Mouse (Mus musculus) megakaryocyte-erythroid progenitor cell, adult 5-6 weeks (primary cell): Measurements from ENCODE around the gene Stra8. TPM values are rescaled to one million over a fixed set of nuclear protein-coding genes. Genes with fewer than 3 reads are reported as not detected.

Experiments
- ATAC-seq: replicated peaks from 2 replicates; pipeline ENCODE4 v1.8.0; 2016; ENCODE audit warnings: mild to moderate bottlenecking, inconsistent platforms; ENCODE audit not compliant: severe bottlenecking, poor library complexity, low FRiP score, low TSS enrichment
- total RNA-seq, 2 experiments: library from RNA; stranded (forward) in 1 of 2; stranded (reverse) in 1 of 2; fragments of 200-1000, 215-1000 nt in 1 of 2; fragments of >200 nt in 1 of 2; fragmentation: Nextera tagmentation in 1 of 2; gene quantifications; 2 replicates each; pipeline ENCODE4 v1.2.3; 2014 to 2017

Stra8 gene
- not detected in 2 replicates for total RNA-seq (2014; fragmentation: Nextera tagmentation)
- not detected in 2 replicates for total RNA-seq (2017)

DNA sequence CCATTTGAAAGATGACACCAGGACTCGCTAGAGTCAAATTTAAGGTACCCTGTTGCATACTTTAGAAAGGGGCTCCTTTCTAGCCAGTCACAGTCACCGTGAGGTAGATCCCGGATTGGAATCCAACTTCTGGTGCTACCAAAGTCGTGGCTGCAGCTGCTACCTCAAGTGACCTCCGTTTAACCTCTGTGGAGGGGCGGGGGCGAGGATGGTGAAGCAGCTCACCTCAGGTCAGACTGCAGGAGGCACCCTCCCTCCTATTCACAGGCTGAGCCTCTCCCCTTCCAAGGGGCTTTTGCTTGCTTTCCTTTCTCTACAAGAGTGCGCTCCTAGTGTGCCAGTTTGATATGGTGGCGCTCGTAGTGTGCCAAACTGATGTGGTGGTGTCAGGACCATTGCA is at the start of gene Stra8:
TSS of gene Stra8 (plus strand) at position 208 of the 400 bp plus-strand sequence.
- no peak for ATAC-seq

DNA sequence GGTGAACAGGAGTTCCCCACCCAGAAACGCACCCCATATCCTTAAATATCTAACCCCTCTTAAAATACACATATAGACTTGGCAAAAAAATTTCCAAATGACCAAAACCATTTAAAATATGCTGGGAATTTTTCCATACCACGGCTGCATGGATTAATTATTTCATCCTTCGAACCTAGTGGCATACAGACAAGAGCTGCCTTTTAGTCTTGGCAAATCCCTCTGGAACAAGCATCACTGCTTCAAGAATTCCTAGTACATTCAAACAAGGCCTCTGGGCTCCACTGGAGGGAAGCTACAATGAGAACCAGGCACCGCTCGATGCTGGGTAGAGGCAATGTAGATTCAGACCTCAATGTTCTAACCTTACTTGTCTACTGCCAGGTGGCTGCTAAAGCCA is 49.2 kb upstream of the Stra8 start:
- ATAC-seq = no peak

DNA sequence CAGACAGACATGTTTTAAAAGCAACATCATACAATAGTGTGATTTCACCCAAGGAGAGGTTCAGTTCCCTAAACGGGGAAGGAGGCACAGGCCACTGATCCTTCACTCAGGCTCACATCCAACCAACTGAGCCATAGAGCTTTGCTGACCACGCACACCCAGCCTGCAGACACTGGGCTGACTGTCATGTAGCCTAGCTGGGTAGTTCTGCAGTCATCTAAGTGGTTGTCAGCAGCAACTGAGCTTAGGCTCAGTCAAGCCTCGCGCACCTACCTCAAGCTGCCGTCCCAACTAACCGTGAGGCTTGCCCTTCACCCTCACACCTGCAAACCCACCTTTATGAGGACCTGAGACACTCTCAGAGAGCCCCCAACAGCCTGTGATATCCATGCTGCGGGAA is 48.0 kb upstream of the Stra8 start:
- ATAC-seq = no peak

DNA sequence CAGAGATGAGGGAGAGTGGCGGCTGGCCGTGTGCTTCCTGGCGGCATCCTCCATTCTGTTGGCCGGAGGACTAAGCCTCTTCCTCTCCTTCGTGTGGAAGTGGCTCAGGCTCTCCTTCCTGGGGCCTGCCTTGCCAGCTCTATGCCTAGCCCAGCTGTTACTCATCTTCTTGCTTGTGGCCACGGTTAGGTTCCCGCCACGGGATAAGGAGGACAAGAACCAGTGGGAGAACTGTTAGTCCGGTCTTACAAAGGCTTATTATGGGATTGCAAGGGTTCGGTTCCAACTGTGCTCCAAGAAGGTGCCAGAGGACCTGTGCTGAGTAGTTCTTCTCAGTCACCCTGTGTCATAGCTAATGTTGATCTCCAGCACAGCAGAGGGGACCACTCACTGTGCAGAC is 47.1 kb upstream of the Stra8 start:
- ATAC-seq = no peak

DNA sequence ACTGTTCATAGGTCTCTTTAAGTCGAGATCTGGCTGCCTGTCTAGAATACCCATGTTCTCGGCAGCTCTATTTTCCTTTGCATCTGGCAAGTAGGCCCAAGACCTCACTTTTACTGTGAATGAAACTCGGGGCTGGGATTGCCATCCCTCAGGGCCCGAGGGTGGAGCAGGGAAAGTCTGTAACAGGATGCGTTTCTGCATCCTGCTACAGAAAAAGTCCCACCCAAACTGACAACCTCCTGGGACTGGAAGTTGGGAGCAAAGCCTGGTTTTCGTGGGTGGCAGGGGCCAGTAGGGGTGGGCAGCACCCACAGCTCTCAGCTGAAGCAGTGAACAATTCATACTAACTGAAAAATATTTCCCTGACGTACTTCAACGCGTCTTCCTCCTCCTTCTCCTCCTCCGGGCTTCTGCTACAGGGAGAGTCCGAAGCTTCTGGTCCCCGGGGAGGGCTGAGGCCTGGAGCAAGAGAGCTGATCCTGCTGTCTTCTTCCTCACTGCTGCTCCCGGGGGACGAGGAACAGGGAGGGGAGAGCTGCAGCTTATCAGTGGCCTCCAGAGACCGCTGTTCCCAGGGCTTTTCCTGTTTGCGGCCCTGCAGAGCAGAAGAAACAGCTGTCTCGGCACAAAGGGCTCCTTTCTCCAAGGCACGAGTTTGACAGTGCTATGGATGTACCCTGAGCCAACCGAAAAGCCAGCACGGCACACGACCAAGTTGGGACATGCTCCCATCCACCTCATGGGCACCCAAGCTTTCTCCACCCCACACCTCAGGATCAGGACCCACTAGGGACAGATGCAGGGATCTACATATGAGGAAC is 45.7 kb upstream of the Stra8 start:
- peak; percentile 8; the same call in 1 of the 2 replicates for ATAC-seq

DNA sequence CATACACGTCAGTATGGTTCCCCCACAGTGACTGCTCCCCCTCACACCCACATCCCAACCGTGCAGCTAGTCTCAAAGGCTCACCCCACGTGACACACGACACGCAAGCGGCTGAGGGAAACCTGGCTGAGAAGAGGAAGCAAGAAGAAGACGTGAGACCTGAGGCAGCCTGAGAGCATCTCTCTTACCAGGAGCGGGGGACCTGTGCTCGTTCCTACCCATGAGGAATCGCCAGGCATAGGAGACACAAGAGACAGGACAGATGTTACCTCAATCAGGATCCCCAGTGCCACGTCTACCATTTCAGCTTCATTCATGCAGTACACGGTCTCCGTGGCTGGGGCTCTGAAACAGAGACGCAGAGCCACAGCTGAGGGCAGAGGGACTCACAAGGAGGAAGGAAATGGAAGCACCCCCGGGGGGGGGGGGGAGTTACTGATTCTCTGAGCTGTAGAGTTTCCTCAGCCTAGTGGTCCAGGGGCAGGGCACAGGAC is 44.6 kb upstream of the Stra8 start:
- no peak for ATAC-seq

DNA sequence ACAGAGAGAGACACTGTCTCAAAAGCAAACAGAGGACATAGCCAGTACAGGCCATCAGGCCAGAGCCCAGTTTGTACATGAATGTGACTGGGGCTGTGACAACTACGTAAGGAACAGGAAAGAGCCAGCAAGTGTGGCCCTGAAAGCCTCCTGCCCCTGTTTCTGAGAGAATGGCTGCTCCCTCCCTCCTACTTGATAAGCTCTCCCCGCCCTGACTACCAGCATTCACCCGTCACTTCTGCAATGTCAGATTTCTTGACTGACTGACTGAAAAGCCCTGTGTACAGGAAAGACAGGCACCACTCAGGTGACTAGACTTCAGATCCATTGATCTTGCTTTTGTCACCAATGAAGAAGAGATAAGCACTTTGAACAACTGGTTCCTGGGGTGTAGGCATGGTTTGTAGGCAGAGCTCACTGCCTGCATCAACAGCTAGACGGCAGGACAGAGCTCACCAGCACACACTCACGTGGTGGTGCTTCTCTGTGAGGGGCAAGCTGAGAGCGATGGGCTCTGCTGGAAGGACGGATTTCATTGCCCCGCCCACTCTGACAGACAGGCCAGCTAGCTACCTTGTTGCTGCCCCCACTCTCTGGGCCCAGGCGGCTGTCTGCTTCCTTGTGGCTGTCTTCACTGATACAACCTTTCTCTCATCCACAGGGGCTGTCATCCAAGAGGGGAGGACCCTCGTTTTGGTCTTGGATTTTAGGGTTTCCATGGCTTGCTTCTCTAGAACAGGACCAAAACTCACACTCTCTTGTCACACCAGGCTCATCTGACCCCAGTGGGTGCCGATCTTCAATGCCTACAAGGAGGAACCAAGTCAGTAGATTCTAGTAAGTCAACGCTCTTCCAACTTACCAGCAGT is 43.8 kb upstream of the Stra8 start:
- ATAC-seq = peak; percentile 52

DNA sequence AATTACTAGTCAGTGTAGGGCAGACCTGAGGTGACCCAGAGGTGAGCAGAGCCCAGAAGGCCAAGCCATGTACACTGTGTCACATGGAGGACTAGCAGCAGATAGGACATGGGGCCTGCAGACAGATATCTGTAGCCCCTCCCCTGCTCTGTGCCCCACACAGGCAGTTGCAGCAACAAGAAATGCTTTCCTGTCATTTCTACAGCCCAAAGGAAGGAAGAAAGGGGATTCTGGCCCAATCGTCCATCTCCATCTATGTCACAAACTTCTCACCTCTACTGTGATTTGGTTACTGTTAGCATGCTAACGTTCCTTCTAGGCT is 43.2 kb upstream of the Stra8 start:
- peak; percentile 35; the same call in 1 of the 2 replicates for ATAC-seq

DNA sequence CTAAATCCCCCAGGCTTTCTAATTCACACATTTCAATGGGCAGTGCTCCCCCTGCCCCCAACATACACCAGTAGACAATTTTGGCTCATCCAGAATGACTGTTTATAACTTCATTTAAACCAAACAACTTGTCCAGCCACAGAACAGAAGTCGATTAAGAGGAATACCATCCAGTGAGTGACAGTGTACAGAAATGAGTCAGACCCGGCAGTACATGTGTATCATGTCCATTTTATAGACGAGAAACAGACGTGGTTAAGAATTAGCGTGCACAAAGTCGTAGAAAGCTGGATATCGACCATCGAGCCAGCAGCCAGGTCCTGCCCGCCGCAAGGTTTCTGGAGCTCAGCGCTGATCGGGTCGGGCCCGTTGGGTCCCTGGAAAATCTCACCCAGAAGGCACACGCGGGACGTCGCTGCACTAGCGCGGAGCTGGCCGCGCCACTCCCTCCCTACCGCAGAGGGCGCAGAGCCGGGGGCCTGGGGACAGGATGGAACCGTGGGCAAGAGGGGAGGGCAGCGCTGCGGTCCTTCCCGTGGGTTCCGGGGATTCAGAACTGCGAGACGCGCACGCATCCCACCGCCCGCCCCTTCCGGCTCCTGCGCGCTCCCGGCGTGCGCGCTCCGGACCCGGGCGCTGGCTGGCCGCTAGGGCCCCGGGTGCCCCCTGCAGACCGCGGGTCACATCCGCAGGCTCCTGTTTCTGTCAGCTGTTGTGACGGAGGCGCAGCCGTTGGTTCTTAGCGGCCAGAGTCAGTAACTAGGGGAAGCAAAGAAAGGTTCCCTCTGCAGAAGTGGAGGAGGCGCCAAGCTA is 42.2 kb upstream of the Stra8 start, which contains the start of gene Cyren:
TSS of gene Cyren (minus strand) at position 552 of the 813 bp plus-strand sequence.
- peak; percentile 63 for ATAC-seq

DNA sequence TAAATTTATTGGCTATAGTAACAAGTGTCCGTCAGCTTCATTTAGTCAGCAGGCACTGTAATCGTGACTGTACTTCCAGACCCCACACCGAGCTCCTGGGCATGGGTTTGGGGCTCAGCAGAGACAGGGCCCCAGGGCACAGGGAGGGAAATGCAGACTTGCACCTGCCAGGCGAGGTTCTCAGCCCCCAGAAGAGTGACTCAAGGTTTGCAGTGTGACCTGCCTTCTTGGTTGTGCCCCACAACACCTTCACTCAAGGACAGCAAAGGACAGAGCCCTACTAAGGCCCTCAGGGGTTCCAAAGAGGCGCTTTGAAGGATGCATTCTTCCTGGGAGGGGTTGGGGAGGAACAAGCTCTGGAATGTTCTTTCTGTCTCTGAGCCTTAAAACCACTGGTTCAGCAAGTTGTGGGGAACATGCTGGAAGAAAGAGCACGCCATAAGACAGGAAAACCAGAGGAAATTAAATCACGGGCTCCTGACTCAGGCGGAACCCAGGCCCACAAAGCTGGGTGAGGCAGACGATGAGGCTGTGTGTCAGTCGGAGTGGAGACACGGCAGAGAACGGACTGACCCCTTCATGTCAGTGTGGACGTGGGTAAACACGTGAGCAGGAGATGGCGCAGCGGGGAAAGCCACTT is 40.7 kb upstream of the Stra8 start:
- no peak for ATAC-seq

DNA sequence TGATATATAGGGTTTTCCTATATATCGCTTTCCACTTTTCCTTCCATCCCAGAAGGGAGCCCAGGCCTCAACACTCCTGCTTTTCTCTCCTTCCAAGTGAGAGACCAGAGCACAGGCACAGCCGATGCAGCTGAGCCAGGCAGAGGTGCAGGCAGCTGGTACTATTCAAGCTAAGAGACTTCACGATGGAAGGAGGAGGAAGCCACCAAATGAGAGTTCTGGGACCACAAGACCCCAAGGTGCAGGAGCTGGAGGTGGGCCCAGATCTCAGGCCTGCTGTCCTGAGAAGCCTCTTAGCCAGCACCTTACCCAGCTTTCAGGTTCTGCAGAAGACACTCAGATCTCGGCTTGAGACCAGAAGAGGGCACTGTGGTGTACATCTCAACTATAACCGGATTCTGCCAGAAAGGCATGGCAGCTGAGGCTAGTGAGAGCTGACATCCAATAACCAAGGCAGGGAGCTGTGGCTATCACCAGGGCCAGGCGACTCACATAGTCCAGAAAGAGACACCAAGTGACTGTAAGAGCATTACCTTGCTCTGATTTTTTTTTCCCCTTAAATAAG is 40.0 kb upstream of the Stra8 start:
- ATAC-seq = no peak

DNA sequence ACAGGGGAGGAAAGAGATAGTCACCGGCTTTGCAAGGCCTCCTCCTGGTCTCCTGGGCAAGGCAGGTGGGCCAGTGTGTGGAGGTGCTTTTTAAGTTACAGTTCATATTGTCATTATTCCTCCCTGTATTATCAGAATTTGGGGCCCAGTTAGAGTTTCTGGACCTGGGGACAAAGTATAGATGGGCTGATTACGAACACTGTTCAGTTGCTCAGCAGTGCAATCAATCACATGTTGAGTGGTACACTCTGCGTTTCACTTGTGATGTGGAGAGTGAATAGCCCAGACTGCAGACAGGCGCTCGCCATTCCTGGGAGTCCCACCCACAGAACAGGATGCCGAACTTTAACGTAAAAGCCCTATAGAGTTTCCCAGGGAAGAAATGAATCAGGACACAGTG is 35.2 kb upstream of the Stra8 start:
- ATAC-seq = no peak

DNA sequence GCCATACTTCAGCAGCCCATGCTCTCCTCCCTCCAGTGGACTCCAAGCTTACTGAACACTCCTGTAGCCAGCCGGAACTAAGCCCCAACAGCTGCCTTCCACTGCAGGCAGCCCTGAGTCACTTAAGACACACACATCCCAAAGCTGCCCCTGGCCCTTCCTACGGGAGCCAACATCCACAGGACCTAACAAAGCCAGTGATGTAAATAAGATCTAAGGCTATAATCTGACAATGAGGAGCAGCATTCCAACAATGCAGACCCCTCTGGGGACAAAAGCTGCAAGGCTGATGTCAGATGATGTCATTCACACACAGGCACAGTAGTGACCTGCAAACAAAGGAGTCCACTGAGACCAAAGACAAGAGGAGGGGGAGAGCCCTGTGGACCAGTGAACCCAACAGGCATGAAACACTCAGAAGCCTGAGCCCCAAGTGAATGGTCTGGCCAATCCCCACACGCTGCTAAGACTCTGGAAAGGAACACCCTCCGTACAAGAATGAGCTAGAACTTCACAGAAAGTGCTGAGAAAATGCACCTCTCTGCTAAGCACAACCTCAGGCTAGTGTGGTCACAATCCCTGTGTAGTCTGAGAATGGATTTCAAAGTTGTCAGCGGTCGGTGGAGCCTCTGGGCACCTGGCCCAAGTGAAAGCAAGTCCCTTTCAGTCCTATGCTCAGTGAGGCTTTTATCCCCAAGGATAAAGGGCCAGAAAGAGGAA is 32.7 kb upstream of the Stra8 start:
- ATAC-seq = no peak

DNA sequence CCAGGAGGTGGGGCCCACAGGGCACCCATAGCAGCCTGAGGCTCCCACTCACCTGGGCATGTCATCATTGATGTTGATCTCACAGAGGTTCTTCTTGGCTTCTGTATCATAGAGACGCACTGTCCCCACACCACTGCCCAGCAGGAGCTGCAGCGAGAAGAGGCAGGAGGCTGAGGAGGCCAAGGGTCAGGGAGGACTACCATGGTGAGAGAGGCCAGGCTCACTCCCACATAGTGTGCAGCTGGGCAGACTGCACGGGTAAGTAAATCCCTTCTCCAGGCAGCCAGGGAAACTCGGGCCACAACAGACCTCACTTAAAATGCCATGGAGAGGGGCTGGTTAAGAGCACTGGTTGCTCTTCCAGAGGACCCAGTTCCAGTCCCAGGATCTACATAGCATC is 30.8 kb upstream of the Stra8 start:
- ATAC-seq = no peak

DNA sequence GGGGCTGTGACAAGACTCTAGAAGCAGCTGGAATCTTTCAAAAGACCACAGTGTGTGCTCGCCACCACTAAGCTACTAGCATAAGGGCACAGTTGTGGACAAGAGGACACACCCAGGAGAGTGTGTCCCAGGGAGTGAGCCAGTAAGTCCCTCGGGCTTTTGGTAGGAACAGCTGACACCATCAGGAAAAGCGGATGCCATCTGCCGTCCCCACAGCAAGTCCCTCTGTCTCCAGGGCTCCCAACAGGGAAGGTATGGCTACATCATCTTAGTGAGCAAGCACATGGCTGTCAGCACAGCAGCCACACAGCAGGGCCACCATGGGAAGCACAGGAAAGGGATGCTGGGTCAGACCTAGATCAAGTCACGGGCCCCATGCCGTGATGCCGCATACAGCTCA is 24.4 kb upstream of the Stra8 start:
- no peak for ATAC-seq

DNA sequence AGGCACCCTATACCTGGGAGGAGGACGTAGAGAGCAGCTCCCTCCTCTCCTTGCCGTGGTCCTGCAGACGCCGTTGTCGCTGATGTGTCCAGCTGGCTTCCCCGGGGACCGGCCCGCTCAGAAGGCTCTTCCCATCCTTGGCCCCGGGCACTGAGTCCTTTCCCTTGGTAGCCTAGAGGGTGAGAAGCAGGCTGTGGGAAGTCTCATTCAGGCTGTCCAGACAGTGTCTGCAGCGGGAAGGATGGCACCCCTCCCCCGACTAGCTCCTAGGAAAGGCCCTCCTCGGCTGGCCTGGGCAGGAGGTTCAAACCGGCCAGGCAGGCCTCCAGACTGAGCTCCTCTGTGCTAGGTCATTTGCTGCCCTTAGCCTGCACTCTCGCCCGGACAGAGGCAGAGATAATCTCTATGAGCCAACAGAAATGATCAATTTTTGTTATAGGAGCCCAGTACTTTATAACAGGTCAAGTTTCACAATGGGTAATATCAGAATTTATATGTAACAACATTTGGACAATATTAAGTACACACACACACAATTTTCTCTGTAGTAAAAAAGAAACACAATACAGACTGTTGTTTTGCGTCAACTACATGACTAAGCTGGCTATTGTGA is 23.7 kb upstream of the Stra8 start:
- ATAC-seq = no peak

DNA sequence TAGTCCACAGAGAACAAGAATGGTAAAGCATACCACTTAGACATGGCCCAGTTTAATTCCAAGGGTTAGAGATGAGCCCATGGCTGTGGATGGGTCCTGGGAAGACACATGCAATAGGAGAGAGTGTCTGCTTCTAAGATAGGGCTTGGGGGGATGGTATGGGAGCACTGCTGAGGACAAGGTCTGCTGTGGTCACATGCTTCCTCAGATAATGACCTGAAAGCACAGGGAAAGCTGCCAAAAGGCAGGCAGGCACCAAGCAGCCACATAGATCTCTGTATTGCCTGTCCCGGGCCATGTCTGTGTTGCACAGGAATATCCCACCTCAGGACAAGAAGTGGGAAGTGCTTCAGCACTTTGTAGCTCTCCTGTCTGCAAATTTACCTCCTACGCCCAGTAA is 20.8 kb upstream of the Stra8 start:
- ATAC-seq = peak; percentile 84

DNA sequence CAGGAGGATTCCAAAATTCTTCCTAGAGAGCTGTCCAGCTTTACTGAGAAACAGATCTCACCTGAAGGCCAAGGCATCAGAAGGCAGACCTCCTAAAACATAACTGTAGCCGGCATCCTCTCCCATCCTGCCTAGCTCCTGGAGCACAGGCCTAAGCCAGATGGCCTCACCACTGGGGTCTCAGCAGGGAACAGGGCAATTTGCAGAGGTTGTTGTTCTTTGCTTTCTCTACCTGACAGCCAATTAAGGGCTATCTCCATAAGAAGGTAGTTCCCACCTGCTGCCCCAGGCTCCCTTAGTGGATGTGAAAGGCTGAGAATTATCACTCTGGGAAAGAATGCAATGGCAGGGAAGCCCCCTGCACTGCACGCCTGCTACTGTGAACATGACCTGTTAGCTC is 19.0 kb upstream of the Stra8 start:
- ATAC-seq = no peak
